Mouse (Mus musculus) MEL (cell line): Measurements from ENCODE around the gene Hfm1. TPM values are rescaled to one million over a fixed set of nuclear protein-coding genes. Genes with fewer than 3 reads are reported as not detected.

ENCODE experiments used
- DNase-seq: peaks from one replicate; pipeline ENCODE4 v3.0.0; 2011; ENCODE audit warnings: low read depth, low spot score
- H3K27ac ChIP-seq: 2 replicates; pipeline ENCODE4 v1.5.1; 2012; ENCODE audit warnings: low read depth, mild to moderate bottlenecking, control low read depth, low read length, moderate library complexity; ENCODE audit not compliant: control insufficient read depth
- H3K27me3 ChIP-seq, 2 experiments: fragments of 150-350 bp in 1 of 2; sonication (generic) in 1 of 2; 2 replicates each; pipeline ENCODE4 v1.6.1; 2012; ENCODE audit warnings: low read length in 2 of 2, mild to moderate bottlenecking in 2 of 2, improper control_type of control experiment in 1 of 2, moderate library complexity in 1 of 2; ENCODE audit not compliant: insufficient read depth in 2 of 2, control insufficient read depth in 1 of 2
- H3K36me3 ChIP-seq, 2 experiments: 2 replicates each; pipeline ENCODE4 v1.6.1; 2012 to 2014; ENCODE audit warnings: low read length in 2 of 2, improper control_type of control experiment in 1 of 2, inconsistent platforms in 1 of 2, mild to moderate bottlenecking in 1 of 2; ENCODE audit not compliant: insufficient read depth in 2 of 2, control insufficient read depth in 1 of 2
- H3K4me1 ChIP-seq, 2 experiments: fragments of 150-350 bp in 1 of 2; sonication (generic) in 1 of 2; 2 replicates each; pipeline ENCODE4 v1.6.1; 2012; ENCODE audit warnings: low read length in 2 of 2, improper control_type of control experiment in 1 of 2, mild to moderate bottlenecking in 1 of 2; ENCODE audit not compliant: insufficient read depth in 2 of 2, control insufficient read depth in 1 of 2
- H3K4me3 ChIP-seq, 2 experiments: fragments of 150-350 bp in 1 of 2; sonication (generic) in 1 of 2; 2 replicates each; pipeline ENCODE4 v1.5.1; 2012; ENCODE audit warnings: low read depth in 2 of 2, low read length in 2 of 2, mild to moderate bottlenecking in 2 of 2, moderate library complexity in 2 of 2, control low read depth in 1 of 2, improper control_type of control experiment in 1 of 2; ENCODE audit not compliant: control insufficient read depth in 1 of 2, insufficient read depth in 1 of 2
- H3K79me2 ChIP-seq: 2 replicates; pipeline ENCODE4 v1.6.1; 2012; ENCODE audit warnings: mild to moderate bottlenecking, low read length, moderate library complexity; ENCODE audit not compliant: control insufficient read depth, poor library complexity, insufficient read depth
- H3K9ac ChIP-seq: 2 replicates; pipeline ENCODE4 v1.6.1; 2012; ENCODE audit warnings: low read depth, mild to moderate bottlenecking, control low read depth, low read length, moderate library complexity; ENCODE audit not compliant: control insufficient read depth, poor library complexity, severe bottlenecking
- H3K9me3 ChIP-seq: fragments of 150-350 bp; sonication (generic); replicated peaks from 2 replicates; pipeline ENCODE4 v1.6.1; 2012; ENCODE audit warnings: mild to moderate bottlenecking, low read length, improper control_type of control experiment, moderate library complexity; ENCODE audit not compliant: insufficient read depth
- BHLHE40 ChIP-seq: IDR thresholded peaks from 2 replicates; pipeline ENCODE4 v1.6.1; 2012; ENCODE audit warnings: low read depth, mild to moderate bottlenecking, inconsistent platforms, low read length, improper control_type of control experiment, borderline replicate concordance
- CHD1 ChIP-seq: IDR thresholded peaks from 2 replicates; pipeline ENCODE4 v1.6.1; 2012; ENCODE audit warnings: low read depth, mild to moderate bottlenecking, inconsistent platforms, low read length, improper control_type of control experiment
- CHD2 ChIP-seq: IDR thresholded peaks from 2 replicates; pipeline ENCODE4 v1.6.1; 2011; ENCODE audit warnings: low read length, improper control_type of control experiment
- E2F4 ChIP-seq: IDR thresholded peaks from 2 replicates; pipeline ENCODE4 v1.6.1; 2011; ENCODE audit warnings: low read depth, low read length, improper control_type of control experiment, borderline replicate concordance
- ELF1 ChIP-seq: IDR thresholded peaks from 2 replicates; pipeline ENCODE4 v1.6.1; 2014; ENCODE audit warnings: low read depth, mild to moderate bottlenecking, inconsistent platforms, low read length, improper control_type of control experiment, moderate library complexity
- EP300 ChIP-seq, 2 experiments: IDR thresholded peaks; 2 replicates each; pipeline ENCODE4 v1.6.1; 2011; ENCODE audit warnings: improper control_type of control experiment in 2 of 2, low read length in 2 of 2, low read depth in 1 of 2, mild to moderate bottlenecking in 1 of 2
- ETS1 ChIP-seq: IDR thresholded peaks from 2 replicates; pipeline ENCODE4 v1.6.1; 2012; ENCODE audit warnings: low read depth, mild to moderate bottlenecking, inconsistent platforms, low read length, improper control_type of control experiment, moderate library complexity
- GABPA ChIP-seq: IDR thresholded peaks from 2 replicates; pipeline ENCODE4 v1.6.1; 2012; ENCODE audit warnings: low read depth, mild to moderate bottlenecking, inconsistent platforms, low read length, improper control_type of control experiment, moderate library complexity
- GATA1 ChIP-seq: IDR thresholded peaks from 2 replicates; pipeline ENCODE4 v1.6.1; 2011; ENCODE audit warnings: low read depth, low read length, improper control_type of control experiment
- HCFC1 ChIP-seq: IDR thresholded peaks from 2 replicates; pipeline ENCODE4 v1.6.1; 2012; ENCODE audit warnings: low read depth, mild to moderate bottlenecking, inconsistent platforms, low read length, improper control_type of control experiment, moderate library complexity
- KAT2A ChIP-seq: conservative IDR thresholded peaks from 2 replicates; pipeline ENCODE4 v1.6.1; 2012; ENCODE audit warnings: low read depth, low read length, improper control_type of control experiment, inconsistent platforms
- MAFK ChIP-seq: IDR thresholded peaks from 2 replicates; pipeline ENCODE4 v1.6.1; 2011; ENCODE audit warnings: low read depth, mild to moderate bottlenecking, low read length, improper control_type of control experiment, borderline replicate concordance
- MAX ChIP-seq: IDR thresholded peaks from 2 replicates; pipeline ENCODE4 v1.6.1; 2011; ENCODE audit warnings: low read length, improper control_type of control experiment
- MAZ ChIP-seq: IDR thresholded peaks from 2 replicates; pipeline ENCODE4 v1.6.1; 2012; ENCODE audit warnings: low read depth, mild to moderate bottlenecking, inconsistent platforms, low read length, improper control_type of control experiment
- MEF2A ChIP-seq: IDR thresholded peaks from 2 replicates; pipeline ENCODE4 v1.6.1; 2014; ENCODE audit warnings: low read depth, mild to moderate bottlenecking, inconsistent platforms, low read length, improper control_type of control experiment; ENCODE audit not compliant: poor library complexity, insufficient replicate concordance, severe bottlenecking; ENCODE audit errors: extremely low read depth
- MYB ChIP-seq: IDR thresholded peaks from 2 replicates; pipeline ENCODE4 v1.6.1; 2011; ENCODE audit warnings: mild to moderate bottlenecking, low read depth, low read length, improper control_type of control experiment
- MYC ChIP-seq: IDR thresholded peaks from 2 replicates; pipeline ENCODE4 v1.6.1; 2011; ENCODE audit warnings: low read depth, mild to moderate bottlenecking, low read length, improper control_type of control experiment, moderate library complexity
- NELFE ChIP-seq: IDR thresholded peaks from 2 replicates; pipeline ENCODE4 v1.6.1; 2011; ENCODE audit warnings: low read depth, low read length, improper control_type of control experiment
- POLR2A ChIP-seq, 2 experiments: IDR thresholded peaks; 2 replicates each; pipeline ENCODE4 v1.6.1; 2011 to 2012; ENCODE audit warnings: low read length in 2 of 2, mild to moderate bottlenecking in 2 of 2, control low read depth in 1 of 2, improper control_type of control experiment in 1 of 2, low read depth in 1 of 2, moderate library complexity in 1 of 2; ENCODE audit not compliant: control insufficient read depth in 1 of 2, insufficient read depth in 1 of 2, poor library complexity in 1 of 2
- POLR2AphosphoS2 ChIP-seq: IDR thresholded peaks from 2 replicates; pipeline ENCODE4 v1.6.1; 2011; ENCODE audit warnings: low read length, improper control_type of control experiment
- POLR2AphosphoS5 ChIP-seq: IDR thresholded peaks from 2 replicates; pipeline ENCODE4 v1.6.1; 2012; ENCODE audit warnings: low read depth, borderline replicate concordance, mild to moderate bottlenecking, inconsistent platforms, low read length, moderate library complexity, mixed read lengths
- RAD21 ChIP-seq: IDR thresholded peaks from 2 replicates; pipeline ENCODE4 v1.6.1; 2011; ENCODE audit warnings: mild to moderate bottlenecking, low read depth, low read length, improper control_type of control experiment
- RCOR1 ChIP-seq: IDR thresholded peaks from 2 replicates; pipeline ENCODE4 v1.6.1; 2012; ENCODE audit warnings: low read depth, mild to moderate bottlenecking, inconsistent platforms, low read length, improper control_type of control experiment
- SIN3A ChIP-seq: IDR thresholded peaks from 2 replicates; pipeline ENCODE4 v1.6.1; 2012; ENCODE audit warnings: low read length, improper control_type of control experiment, inconsistent platforms
- SMC3 ChIP-seq: IDR thresholded peaks from 2 replicates; pipeline ENCODE4 v1.6.1; 2011; ENCODE audit warnings: low read depth, low read length, improper control_type of control experiment
- TAL1 ChIP-seq: IDR thresholded peaks from 2 replicates; pipeline ENCODE4 v1.6.1; 2012; ENCODE audit warnings: mild to moderate bottlenecking, inconsistent platforms, low read length, moderate library complexity, mixed read lengths
- TCF12 ChIP-seq: IDR thresholded peaks from 2 replicates; pipeline ENCODE4 v1.6.1; 2014; ENCODE audit warnings: low read depth, mild to moderate bottlenecking, inconsistent platforms, low read length, improper control_type of control experiment, moderate library complexity
- UBTF ChIP-seq: IDR thresholded peaks from 2 replicates; pipeline ENCODE4 v1.6.1; 2012; ENCODE audit warnings: low read depth, mild to moderate bottlenecking, inconsistent platforms, low read length, improper control_type of control experiment, moderate library complexity, borderline replicate concordance; ENCODE audit not compliant: insufficient read depth
- USF1 ChIP-seq: IDR thresholded peaks from 2 replicates; pipeline ENCODE4 v1.6.1; 2014; ENCODE audit warnings: low read depth, mild to moderate bottlenecking, inconsistent platforms, low read length, improper control_type of control experiment, moderate library complexity
- USF2 ChIP-seq, 2 experiments: IDR thresholded peaks; 2 replicates each; pipeline ENCODE4 v1.6.1; 2011 to 2012; ENCODE audit warnings: improper control_type of control experiment in 2 of 2, low read length in 2 of 2, borderline replicate concordance in 1 of 2, inconsistent platforms in 1 of 2, low read depth in 1 of 2, mild to moderate bottlenecking in 1 of 2; ENCODE audit not compliant: insufficient read depth in 1 of 2
- ZC3H11A ChIP-seq: IDR thresholded peaks from 2 replicates; pipeline ENCODE4 v1.6.1; 2012; ENCODE audit warnings: low read depth, mild to moderate bottlenecking, inconsistent platforms, low read length, improper control_type of control experiment
- ZNF384 ChIP-seq: IDR thresholded peaks from 2 replicates; pipeline ENCODE4 v1.6.1; 2012; ENCODE audit warnings: low read depth, mild to moderate bottlenecking, inconsistent platforms, low read length, improper control_type of control experiment
- polyA plus RNA-seq, 2 experiments: library from polyadenylated mRNA; stranded (reverse) in 1 of 2; unstranded in 1 of 2; fragments of >175 nt in 1 of 2; fragments of >200 nt in 1 of 2; gene quantifications; 2 replicates each; pipeline versions ENCODE4 v1.2.1 to v1.2.4; 2012; ENCODE audit warnings: low replicate concordance in 2 of 2, low read depth in 1 of 2; ENCODE audit not compliant: insufficient read length in 2 of 2, insufficient read depth in 1 of 2, missing spikeins in 1 of 2
- total RNA-seq: library from RNA; depleted of rRNA; stranded (reverse); fragments of 300-350 nt; gene quantifications from 2 replicates; pipeline ENCODE4 v1.2.3, GENCODE M21; 2012

Gene Hfm1
- total and polyA plus RNA-seq, 3 experiments = not detected

DNA sequence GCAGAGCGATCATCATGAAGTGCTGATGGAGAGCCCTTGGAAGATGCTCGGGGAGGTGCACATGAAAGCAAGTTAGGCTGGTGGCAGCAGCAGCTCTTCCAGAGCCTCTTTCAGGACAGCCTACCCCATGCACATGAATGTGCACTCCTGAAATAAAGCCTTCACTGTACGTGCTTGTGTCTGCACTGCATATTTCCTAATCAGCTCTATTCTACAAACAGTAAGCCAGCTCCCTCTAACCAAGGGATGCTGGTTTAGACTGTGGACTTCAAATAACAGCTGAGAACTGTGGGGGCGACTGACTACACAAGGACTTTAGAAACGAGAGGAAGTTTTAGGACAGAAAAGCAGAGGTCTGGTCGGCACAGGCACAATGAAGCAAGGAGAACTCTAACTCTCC is 111.5 kb downstream of the Hfm1 start:
- H3K27me3 ChIP-seq = no peaks in the 10 kb centered on the region
- H3K9ac ChIP-seq = no peak overlapping the region
- H3K4me3 ChIP-seq = no peak overlapping the region
- no peak for DNase-seq
- no peaks in the 10 kb centered on the region for H3K4me1 ChIP-seq
- no peaks in the 10 kb centered on the region for H3K36me3 ChIP-seq
- H3K27ac ChIP-seq = no peak overlapping the region
- H3K79me2 ChIP-seq = no peaks in the 10 kb centered on the region
- no peak for TF ChIP-seq SMC3
- TF ChIP-seq SIN3A = no peak
- no peak for TF ChIP-seq MYC
- no peak for TF ChIP-seq EP300 (IDR thresholded peaks at IDR 0.05; ENCODE audit: low read depth in 1 of 2, low read length in 2 of 2)
- no peak for TF ChIP-seq ZC3H11A
- TF ChIP-seq KAT2A = no peak
- no peak for TF ChIP-seq USF2 (IDR thresholded peaks at IDR 0.05; ENCODE audit: borderline replicate concordance in 1 of 2, insufficient read depth in 1 of 2, low read depth in 1 of 2, low read length in 2 of 2)
- no peaks in the 10 kb centered on the region for H3K9me3 ChIP-seq

- H3K4me1 ChIP-seq = peaks cover 0 to 4% of the 10 kb centered on the region in 2 experiments; a peak in 1 of 4 replicates
- 0 out of 2 replicates have a peak overlapping the region, but pooled peaks have one; percentile 1 for H3K9ac ChIP-seq
- TF ChIP-seq ZC3H11A (peak; percentile 64), POLR2AphosphoS2 (no peak), USF2 (IDR thresholded peaks at IDR 0.05; ENCODE audit: borderline replicate concordance in 1 of 2, insufficient read depth in 1 of 2, low read depth in 1 of 2, low read length in 2 of 2) (no peak), MAZ (no peak), POLR2AphosphoS5 (no peak), ZNF384 (peak; percentile 99), TAL1 (no peak), E2F4 (no peak), HCFC1 (no peak), GABPA (no peak), GATA1 (no peak), MYC (no peak), BHLHE40 (no peak), MAX (no peak), CHD1 (no peak), EP300 (IDR thresholded peaks at IDR 0.05; ENCODE audit: low read depth in 1 of 2, low read length in 2 of 2) (no peak), SIN3A (no peak), MEF2A (peak; percentile 26; the same call in 1 of the 2 replicates), UBTF (no peak), ELF1 (no peak), TCF12 (no peak), MAFK (no peak), ETS1 (peak; percentile 49), RAD21 (peak; percentile 86), POLR2A (IDR thresholded peaks at IDR 0.05; ENCODE audit: control insufficient read depth in 1 of 2, insufficient read depth in 1 of 2, low read depth in 1 of 2, low read length in 2 of 2, poor library complexity in 1 of 2) (no peak), MYB (no peak), CHD2 (no peak), USF1 (no peak), NELFE (no peak), RCOR1 (no peak)
Observed at GRCm38 (mm10) chr5:106803094-106803493, 123.0 kb downstream of the Hfm1 start.

More at GRCm38 (mm10) chr5:106803094-106803493, 123.0 kb downstream of the Hfm1 start:
- Histone ChIP-seq H3K36me3 (no peaks in the 10 kb centered on the region), H3K27me3 (no peaks in the 10 kb centered on the region; a peak in 1 of 4 replicates), H3K4me3 (peak overlapping the region; percentile 29 to 48), H3K27ac (no peak overlapping the region), H3K9me3 (no peaks in the 10 kb centered on the region), H3K79me2 (no peaks in the 10 kb centered on the region)
- peak; percentile 79 for DNase-seq
